Mouse (Mus musculus): ENCODE results near the gene Ebf1.

GRCm38 (mm10) chr11:44714188-44714587 is 97.1 kb downstream of the Ebf1 start:
- TF ChIP-seq CTCF (IDR thresholded peaks at IDR 0.05; ENCODE audit: extremely low read depth, insufficient read depth, insufficient read length, insufficient replicate concordance) = no peak
- no peak for TF ChIP-seq POLR2A (IDR thresholded peaks at IDR 0.05; ENCODE audit: low read depth, low read length)
